Mouse (Mus musculus): ENCODE measurements around the gene Fuom.

DNA sequence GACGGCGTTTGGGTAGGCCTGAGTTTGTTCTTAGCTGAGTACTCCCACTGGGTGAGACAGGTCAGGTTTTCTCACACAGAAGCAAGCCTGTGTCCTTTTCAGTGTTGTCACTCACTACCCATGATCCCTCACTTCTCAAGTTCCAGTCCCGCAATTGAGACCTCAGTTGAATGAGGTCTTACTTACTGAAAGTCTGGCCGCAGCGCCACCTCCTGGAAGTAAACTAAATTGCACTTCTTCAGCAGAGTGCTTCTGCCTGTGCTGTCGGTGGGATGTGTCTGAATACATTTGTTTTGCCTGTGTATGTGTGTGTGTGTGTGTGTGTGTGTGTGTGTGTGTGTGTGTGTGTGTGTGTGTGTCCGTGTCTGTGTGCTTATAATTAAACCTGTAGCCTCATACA, 39.1 kb downstream of the Fuom start:
- TF ChIP-seq CTCF (IDR thresholded peaks at IDR 0.05; ENCODE audit: low read depth, low read length) (peak; percentile 58; the same call in 1 of the 2 replicates), POLR2A (IDR thresholded peaks at IDR 0.05; ENCODE audit: borderline replicate concordance, low read depth, low read length) (no peak)
